Mouse (Mus musculus): ENCODE data around the gene Senp3.
"Not testable (repeated sequence)": the region's sequence is repeated elsewhere in the genome, so short reads cannot be mapped to it uniquely, and the experiment has no call there.

Senp3 gene

GRCm38 (mm10) chr11:69645860-69646259 is 36.0 kb downstream of the Senp3 start:
- DNase-seq: no peak

GRCm38 (mm10) chr11:69635471-69635870 is 46.4 kb downstream of the Senp3 start:
- DNase-seq: no peak

GRCm38 (mm10) chr11:69633128-69633866 is 48.6 kb downstream of the Senp3 start:
- no peak for DNase-seq

- peak; percentile 100 for DNase-seq
These were observed 49.4 kb downstream of the Senp3 start, which contains the start of gene Fxr2 for GRCm38 (mm10) chr11:69632284-69633089. Gene Fxr2, plus strand, starts transcription at chr11:69632990.

GRCm38 (mm10) chr11:69629802-69630201 is 52.1 kb downstream of the Senp3 start:
- no peak for DNase-seq

GRCm38 (mm10) chr11:69628286-69628685 is 53.6 kb downstream of the Senp3 start:
- DNase-seq: peak; percentile 53

GRCm38 (mm10) chr11:69624339-69624738 is 57.5 kb downstream of the Senp3 start:
- DNase-seq: not testable (repeated sequence)

All from right cerebral cortex, postnatal 25 days (tissue).